Mouse (Mus musculus): ENCODE measurements around the gene Rab3il1. TPM values are rescaled to one million over a fixed set of nuclear protein-coding genes. Genes with fewer than 3 reads are reported as not detected.

The Rab3il1 gene
- total RNA-seq, 2 experiments from 2014 or later = 4.0 to 4.7 TPM

DNA sequence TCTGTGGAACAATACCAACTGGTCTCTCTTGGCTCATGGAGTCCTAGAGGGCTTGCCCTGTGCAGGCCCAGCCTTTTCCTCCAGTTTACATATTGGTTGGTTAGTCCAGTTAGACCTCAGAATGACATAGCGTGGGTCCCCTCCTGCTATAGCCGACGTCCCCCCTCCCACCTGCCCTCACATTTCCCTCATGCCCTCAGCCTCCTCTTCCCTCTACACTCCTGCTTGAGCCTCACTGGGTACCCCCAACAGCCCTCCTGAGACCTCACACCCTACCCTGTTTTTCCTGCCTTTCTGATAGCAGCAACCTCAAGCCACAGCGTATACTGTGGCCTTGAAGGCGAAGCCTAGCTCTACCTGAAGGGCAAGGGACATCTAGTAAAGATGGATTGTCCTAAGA, 61.4 kb downstream of the Rab3il1 start:
- DNase-seq = no peak
- Histone ChIP-seq H3K27ac (no peak overlapping the region), H3K4me3 (no peak overlapping the region)
- intact Hi-C loops (cut with DNase I) = no loop called here
- TF ChIP-seq CTCF (IDR thresholded peaks at IDR 0.05) = no peak

DNA sequence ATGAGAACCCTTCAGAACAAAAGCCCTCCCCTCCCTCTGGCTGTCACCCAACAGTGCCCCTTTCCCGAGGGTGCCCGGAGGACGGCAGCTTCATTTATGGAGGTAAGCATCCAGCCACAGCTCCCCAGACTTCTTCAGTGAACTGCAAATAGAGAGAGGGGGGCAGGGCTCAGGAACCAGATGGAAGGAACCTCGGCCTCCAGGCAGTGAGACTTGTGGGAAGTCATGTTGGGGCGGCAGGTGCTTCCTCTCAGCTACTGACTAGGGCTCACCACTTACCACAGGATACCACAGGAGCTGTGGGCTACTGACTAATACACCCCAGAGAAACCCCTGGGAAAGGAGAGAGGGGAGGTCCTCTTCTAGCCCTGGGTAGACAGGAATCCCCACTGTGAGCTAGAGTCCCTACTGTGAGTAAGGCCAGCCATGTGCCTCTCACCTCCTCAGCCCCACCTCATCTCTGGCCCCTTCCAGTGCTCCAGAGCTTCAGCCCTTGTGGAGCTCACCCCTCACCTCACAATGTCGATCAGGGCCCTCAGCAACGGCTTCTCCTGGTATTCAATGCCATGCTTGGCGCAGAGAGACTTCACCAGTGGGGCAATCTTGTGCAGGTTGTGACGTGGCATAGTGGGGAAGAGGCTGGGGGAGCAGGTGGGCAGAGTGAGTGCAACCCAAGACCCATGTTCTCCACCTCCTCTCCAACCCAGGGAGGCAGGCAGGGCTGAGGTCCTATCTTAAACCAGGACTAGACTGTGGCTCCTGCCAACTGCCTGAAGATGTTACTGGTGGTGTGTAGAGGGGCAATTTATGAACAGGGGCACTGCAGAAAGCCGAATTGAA, 62.9 kb downstream of the Rab3il1 start:
- no peak overlapping the region for H3K27ac ChIP-seq
- no peak overlapping the region for H3K4me3 ChIP-seq
- intact Hi-C loops (cut with DNase I) = no loop called here
- TF ChIP-seq CTCF (IDR thresholded peaks at IDR 0.05) = no peak
- no peak for DNase-seq

DNA sequence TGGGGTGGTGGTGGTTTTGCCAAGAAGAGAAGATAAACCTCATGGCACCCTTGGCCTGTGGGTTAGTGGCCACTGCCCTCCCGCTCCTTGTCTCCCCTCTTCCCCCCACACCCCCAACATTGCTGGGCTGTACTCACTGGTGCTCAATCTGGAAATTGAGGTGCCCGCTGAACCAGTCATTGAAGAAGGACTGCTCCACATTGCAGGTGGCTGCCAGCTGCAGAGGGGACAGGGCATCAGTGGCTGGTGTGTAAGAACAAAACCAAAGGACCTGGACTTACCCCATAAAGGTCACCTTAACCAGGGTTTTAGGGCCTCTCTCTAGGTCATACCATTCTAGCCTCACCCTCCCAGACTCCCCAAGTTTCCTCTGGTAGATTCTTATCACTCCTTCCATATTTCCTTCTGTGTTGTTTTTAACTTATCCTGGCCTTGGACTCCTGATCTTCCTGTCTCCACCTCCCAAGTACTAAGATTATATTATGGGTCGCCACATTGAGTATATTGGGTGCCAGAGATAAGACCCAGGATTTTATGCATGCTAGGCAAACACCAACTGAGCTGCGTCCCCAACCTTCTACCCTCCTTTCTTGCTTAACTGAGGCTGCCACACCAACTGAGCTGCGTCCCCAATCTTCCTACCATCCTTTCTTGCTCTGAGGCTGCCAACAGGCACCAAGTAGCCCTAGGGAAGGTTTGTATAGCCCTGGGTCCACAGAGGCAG, 64.2 kb downstream of the Rab3il1 start:
- intact Hi-C loops (cut with DNase I) = no loop called here
- TF ChIP-seq CTCF (IDR thresholded peaks at IDR 0.05) = no peak
- Histone ChIP-seq H3K4me3 (no peak overlapping the region), H3K27ac (no peak overlapping the region)
- DNase-seq = no peak

DNA sequence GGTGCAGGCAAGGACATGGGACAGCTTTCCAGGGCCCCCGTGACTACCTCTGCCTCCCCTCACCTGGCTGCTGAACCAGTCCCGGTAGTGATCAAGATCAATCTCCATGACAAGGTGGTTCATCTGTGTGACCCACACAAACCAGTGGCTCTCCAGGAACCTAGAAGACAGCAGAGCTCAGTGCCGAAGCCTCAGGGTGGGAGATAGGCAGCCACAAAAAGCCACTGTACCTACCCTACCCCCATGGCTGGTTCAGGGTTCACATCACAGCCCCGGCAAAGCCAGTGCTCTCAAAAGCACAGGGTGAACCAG, 64.7 kb downstream of the Rab3il1 start:
- intact Hi-C loops (cut with DNase I) = no loop called here
- DNase-seq = no peak
- no peak overlapping the region for H3K27ac ChIP-seq
- no peak for TF ChIP-seq CTCF (IDR thresholded peaks at IDR 0.05)
- H3K4me3 ChIP-seq = no peak overlapping the region

DNA sequence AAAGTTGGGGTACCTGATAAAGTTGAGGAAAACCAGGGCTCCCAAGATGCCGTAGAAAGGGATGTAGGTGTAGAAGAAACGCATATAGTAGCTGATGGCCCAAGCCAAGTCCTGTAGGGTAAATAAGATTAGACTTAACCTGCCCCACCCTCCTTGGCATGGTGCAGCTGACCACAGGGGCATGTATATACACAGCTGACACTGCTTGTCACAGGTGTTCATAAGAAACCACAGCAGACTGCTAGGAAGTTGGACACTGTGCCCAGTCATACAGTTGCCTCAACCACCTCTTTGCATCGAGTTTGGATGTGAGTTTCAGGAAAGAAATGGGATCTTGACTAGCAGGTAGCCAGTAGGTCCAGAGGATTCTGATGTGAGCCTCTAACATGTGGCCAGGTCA, 65.0 kb downstream of the Rab3il1 start:
- H3K4me3 ChIP-seq = no peak overlapping the region
- intact Hi-C loops (cut with DNase I) = no loop called here
- DNase-seq = no peak
- no peak for TF ChIP-seq CTCF (IDR thresholded peaks at IDR 0.05)
- H3K27ac ChIP-seq = no peak overlapping the region

DNA sequence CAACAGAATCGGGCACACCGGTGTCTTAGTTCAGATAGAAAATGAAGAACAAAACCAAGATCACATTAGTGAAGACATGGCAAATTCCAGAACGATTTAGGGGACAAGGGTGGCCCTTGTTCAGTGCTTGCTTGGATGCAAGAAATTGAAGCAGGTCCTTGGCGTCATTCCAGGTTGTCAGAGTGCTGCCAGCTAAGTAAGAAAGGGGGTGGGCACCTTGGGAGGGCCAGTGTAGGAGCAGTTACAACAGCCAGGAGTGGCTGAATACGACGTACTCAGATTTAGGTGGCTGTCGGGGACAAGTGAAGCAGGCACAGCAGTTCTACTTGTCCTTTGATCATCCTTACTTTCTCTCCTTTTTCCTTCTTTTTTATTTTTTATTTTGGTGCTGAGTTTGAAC, 66.2 kb downstream of the Rab3il1 start:
- Histone ChIP-seq H3K27ac (no peak overlapping the region), H3K4me3 (no peak overlapping the region)
- intact Hi-C loops (cut with DNase I) = no loop called here
- TF ChIP-seq CTCF (IDR thresholded peaks at IDR 0.05) = no peak
- no peak for DNase-seq

DNA sequence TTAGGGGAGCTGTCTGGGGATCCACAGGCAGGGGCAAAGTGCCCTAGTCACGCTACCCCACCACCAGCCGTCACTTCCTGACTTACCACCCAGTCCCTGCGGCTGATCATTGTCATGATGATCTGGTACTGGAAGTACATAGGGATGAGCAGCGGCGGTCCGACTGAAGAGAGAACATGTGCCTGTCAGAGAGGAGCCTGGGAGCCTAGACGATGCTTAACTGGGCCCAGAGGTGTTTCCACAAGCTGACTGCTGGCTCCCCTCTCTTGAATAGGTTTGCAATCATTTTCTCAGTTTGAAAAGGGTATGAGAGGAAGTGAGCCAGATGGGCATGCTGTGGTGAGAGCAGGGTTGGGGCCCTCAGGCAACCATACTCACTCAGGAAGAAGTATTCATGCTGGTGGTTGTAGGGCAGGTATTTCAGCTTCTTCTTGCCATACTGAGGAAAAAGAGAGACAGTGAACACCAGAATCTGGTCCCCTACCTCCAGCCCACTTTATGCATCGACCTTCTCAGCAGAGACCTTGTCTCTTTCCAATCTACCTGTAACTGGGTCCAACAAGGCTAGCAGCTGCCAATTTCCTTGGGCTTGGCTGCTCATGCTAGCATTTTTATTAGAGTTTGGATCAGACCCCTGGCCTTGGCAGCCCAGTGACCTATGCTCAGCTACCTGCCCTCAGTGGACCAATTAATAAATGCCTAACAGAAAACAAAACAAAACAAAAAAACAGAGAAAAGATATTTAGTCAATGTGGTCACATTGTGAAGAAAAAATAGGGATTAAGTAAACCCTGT, 68.9 kb downstream of the Rab3il1 start:
- no peak for DNase-seq
- Histone ChIP-seq H3K4me3 (no peak overlapping the region), H3K27ac (no peak overlapping the region)
- intact Hi-C loops (cut with DNase I) = no loop called here
- no peak for TF ChIP-seq CTCF (IDR thresholded peaks at IDR 0.05)

DNA sequence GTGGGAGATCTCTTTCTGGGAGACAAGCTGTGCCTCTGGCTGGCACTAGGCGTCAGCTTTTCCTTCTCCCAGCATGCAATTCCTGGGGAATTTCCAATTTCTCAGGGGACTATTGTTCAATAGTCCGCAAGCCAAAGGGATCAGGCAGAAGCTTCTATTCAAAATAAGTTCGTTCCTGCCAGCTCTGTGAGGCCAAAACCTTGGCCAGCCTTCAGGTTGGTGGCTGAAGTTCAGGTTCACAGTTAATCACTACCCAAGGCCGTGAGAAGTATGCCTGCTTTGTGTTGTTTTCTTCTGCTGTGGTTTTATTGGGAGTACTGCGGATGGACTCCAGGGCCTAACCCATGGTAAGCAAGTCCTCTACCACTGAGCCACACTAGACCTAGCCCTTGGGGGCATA, 69.7 kb downstream of the Rab3il1 start:
- DNase-seq = no peak
- Histone ChIP-seq H3K27ac (peak overlapping the region; percentile 40; the same call in 1 of the 2 replicates), H3K4me3 (no peak overlapping the region)
- intact Hi-C loops (cut with DNase I) = no loop called here
- no peak for TF ChIP-seq CTCF (IDR thresholded peaks at IDR 0.05)

DNA sequence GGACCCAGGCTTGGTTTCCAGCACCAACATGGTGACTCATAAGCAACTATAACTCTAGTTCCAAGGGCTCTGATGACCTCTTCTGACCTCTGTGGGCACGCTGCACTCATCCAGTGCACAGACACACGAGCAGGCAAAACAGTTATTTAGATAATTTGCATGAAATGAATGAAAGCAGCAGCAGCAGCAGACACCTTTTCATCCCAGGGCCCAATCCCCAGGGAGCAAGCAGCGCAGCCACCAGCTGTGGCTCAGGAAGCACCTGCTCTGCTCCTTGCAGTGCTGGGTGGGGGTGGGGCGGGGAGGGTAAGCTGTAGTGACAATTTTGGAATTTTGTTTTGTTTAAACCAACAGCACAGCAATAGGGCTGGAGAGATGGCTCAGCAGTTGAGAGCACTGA, 70.4 kb downstream of the Rab3il1 start:
- no peak for TF ChIP-seq CTCF (IDR thresholded peaks at IDR 0.05)

DNA sequence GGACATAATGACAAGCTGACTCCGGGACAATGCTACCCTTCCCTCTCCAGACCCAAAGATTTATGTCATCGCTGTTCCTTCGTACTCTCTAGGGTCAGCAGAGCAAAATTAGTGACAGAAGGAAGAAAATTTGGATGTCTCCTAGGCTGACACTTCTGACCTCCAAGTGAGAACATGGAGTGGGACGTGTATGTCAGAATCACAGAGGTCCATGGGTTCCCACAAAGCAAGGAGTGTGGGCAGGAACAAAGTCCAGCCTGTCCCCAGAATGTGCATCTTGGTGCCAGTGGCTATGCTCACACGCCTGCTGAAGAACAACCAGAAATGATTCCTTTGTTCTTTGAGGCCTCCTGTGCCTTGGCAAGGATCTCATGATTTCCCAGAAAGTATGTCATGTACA, 71.7 kb downstream of the Rab3il1 start:
- intact Hi-C loops (cut with DNase I) = no loop called here
- no peak for DNase-seq
- Histone ChIP-seq H3K4me3 (no peak overlapping the region), H3K27ac (no peak overlapping the region)
- no peak for TF ChIP-seq CTCF (IDR thresholded peaks at IDR 0.05)

More for the DNA sequence above, 70.4 kb downstream of the Rab3il1 start:
- no peak overlapping the region for H3K4me3 ChIP-seq
- intact Hi-C loops (cut with DNase I) = no loop called here
- H3K27ac ChIP-seq = peak overlapping the region; percentile 40; the same call in 1 of the 2 replicates
- DNase-seq = no peak

DNA sequence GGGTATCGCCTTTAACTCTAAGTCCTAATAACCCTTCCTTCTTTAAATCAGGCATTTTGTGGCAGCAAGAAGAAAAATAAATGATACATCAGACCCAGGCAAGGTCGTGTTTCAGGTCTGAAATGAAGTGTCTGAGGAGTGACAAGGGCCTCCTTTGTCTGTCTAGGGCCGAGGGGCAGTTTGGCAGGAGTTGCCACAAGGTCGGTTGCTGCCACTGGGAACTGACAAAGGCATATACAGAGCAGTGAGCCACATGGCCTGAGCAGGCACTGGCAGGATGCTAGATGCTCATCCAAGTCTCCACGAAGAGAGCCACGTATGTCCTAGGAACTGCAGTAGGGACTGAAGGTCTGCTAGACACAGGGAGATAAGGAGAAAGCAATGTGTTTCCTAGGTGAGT, 76.9 kb downstream of the Rab3il1 start:
- no peak for DNase-seq
- Histone ChIP-seq H3K27ac (no peak overlapping the region), H3K4me3 (no peak overlapping the region)
- no peak for TF ChIP-seq CTCF (IDR thresholded peaks at IDR 0.05)
- intact Hi-C loops (cut with DNase I) = no loop called here

DNA sequence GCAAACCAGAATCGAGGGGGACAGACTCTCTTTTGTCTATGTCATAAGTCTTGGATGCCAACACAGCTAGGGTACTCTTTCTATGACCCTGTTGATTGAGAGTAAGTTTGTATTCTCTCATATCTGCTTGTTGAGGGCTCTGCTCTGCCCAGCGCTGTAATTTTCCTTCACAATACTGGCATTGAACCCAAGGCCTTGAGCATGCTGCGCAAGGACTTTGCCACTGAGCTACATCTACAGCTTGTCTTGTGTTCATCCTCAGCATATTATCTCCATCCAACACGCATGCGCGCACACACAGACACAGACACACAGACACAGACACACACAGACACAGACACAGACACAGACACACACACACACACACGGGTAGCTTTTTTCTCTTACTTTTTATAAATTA, 78.9 kb downstream of the Rab3il1 start:
- DNase-seq = no peak
- no peak overlapping the region for H3K4me3 ChIP-seq
- intact Hi-C loops (cut with DNase I) = no loop called here
- no peak for TF ChIP-seq CTCF (IDR thresholded peaks at IDR 0.05)
- no peak overlapping the region for H3K27ac ChIP-seq

DNA sequence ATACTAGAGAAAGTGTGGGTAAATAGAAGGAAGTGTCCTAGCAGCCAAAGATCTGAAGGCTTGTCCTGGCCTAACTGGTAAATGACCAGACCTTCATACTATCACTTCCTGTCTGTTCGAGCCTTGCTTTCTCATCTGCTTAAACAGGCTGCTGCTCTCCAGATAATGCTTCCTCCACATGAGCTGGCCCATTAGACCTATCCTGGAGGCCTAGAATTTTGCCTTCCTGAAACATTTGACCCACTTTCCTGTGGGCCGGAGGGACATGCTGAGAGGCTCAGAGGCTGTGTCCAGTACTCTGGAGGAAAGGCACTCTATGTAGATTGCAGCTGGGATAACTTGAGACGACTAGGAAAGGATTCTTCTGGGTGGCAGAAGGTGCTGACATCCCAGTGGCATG, 80.6 kb downstream of the Rab3il1 start:
- no peak for DNase-seq
- Histone ChIP-seq H3K4me3 (no peak overlapping the region), H3K27ac (peak overlapping the region; percentile 44)
- TF ChIP-seq CTCF (IDR thresholded peaks at IDR 0.05) = no peak
- intact Hi-C loops (cut with DNase I) = no loop called here

All from gastrocnemius, adult 2 months (tissue).